Mouse (Mus musculus) limb, embryonic 14.5 days (tissue): ENCODE data around the gene Bnip2. TPM values are rescaled to one million over a fixed set of nuclear protein-coding genes. Genes with fewer than 3 reads are reported as not detected.

ENCODE experiments used
- ATAC-seq: fragments of 200-750 bp; cut with Nextera tagmentation; 2 replicates; pipeline ENCODE4 v1.8.0; 2017; ENCODE audit warnings: low read depth, moderate number of reproducible peaks, moderate TSS enrichment; ENCODE audit not compliant: low FRiP score
- DNase-seq: peaks from one replicate; pipeline ENCODE4 v3.0.0-alpha.2; 2015; ENCODE audit warnings: low spot score
- H3K27ac ChIP-seq: fragments of 300-500 bp; sonication (generic); replicated peaks from 2 replicates; pipeline ENCODE4 v1.5.1; 2014; ENCODE audit warnings: low read depth, mild to moderate bottlenecking, low read length, moderate library complexity, mixed read lengths
- H3K27me3 ChIP-seq: fragments of 300-500 bp; sonication (generic); 2 replicates; pipeline ENCODE4 v1.6.1; 2014; ENCODE audit warnings: low read length, mixed read lengths; ENCODE audit not compliant: control insufficient read depth, insufficient read depth
- H3K36me3 ChIP-seq: fragments of 300-500 bp; sonication (generic); 2 replicates; pipeline ENCODE4 v1.6.1; 2014; ENCODE audit warnings: mild to moderate bottlenecking, low read length, moderate library complexity, mixed read lengths; ENCODE audit not compliant: control insufficient read depth, insufficient read depth
- H3K4me1 ChIP-seq: fragments of 300-500 bp; sonication (generic); 2 replicates; pipeline ENCODE4 v1.6.1; 2014; ENCODE audit warnings: antibody characterized with exemption, low read length, mixed read lengths; ENCODE audit not compliant: control insufficient read depth, insufficient read depth
- H3K4me2 ChIP-seq: fragments of 300-500 bp; sonication (generic); replicated peaks from 2 replicates; pipeline ENCODE4 v1.6.1; 2014; ENCODE audit warnings: low read depth, mild to moderate bottlenecking, low read length, moderate library complexity; ENCODE audit not compliant: severe bottlenecking
- H3K4me3 ChIP-seq: fragments of 300-500 bp; sonication (generic); replicated peaks from 2 replicates; pipeline ENCODE4 v1.5.1; 2014; ENCODE audit warnings: low read length
- H3K9ac ChIP-seq: fragments of 300-500 bp; sonication (generic); 2 replicates; pipeline ENCODE4 v1.6.1; 2014; ENCODE audit warnings: mild to moderate bottlenecking, low read depth, low read length, moderate library complexity; ENCODE audit not compliant: severe bottlenecking
- H3K9me3 ChIP-seq: fragments of 300-500 bp; sonication (generic); 2 replicates; pipeline ENCODE4 v1.6.1; 2016; ENCODE audit warnings: low read length; ENCODE audit not compliant: control insufficient read depth
- POLR2A ChIP-seq: fragments of 200-500 bp; IDR thresholded peaks from 2 replicates; pipeline ENCODE4 v1.8.0; 2012; ENCODE audit warnings: inconsistent platforms, mild to moderate bottlenecking, moderate library complexity, borderline replicate concordance; ENCODE audit not compliant: insufficient read depth, insufficient read length; ENCODE audit errors: extremely low read depth
- WGBS: fragments of 180-500 bp; shearing (Covaris S2); extraction: QIAGEN DNeasy Blood & Tissue Kit; methylation state at CpG from one replicate; pipeline ENCODE4 v1.1.7; 2014; 5-methylcytosine and 5-hydroxymethylcytosine counted together
- polyA plus RNA-seq, 2 experiments: library from polyadenylated mRNA; depleted of rRNA in 1 of 2; stranded (reverse) in 1 of 2; unstranded in 1 of 2; fragments of >200 nt; fragmentation: Nextera tagmentation in 1 of 2; extraction: Ambion mirVana in 1 of 2; gene quantifications; 2 replicates each; pipeline versions ENCODE4 v1.2.1 to v1.2.3; 2012 to 2014

Gene Bnip2
- polyA plus RNA-seq, 2 experiments = 83.8 to 118 TPM

DNA sequence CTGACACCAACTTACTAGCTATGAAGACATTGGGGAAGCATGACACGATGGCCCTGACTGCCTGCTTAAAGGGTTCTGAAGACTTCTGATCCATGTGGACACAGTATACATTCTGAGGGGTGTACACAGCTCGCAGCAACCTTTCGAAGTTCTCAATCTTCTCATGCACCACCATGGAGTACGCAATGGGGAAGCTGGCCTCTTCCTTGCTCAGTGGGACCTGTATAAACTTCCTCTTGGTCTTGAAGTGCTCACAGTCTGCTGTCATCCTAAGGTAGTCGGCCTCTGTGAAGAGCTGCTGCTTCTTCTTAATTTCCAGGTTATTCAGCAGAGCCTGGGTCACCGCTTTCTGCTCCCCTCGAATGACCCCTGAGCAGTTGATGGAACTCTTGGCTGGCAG, 45.4 kb downstream of the Bnip2 start:
- WGBS = 91% methylated on average over 7 of the region's 7 CpGs
- TF ChIP-seq POLR2A = no peak
- Histone ChIP-seq H3K4me1 (no peaks in the 10 kb centered on the region), H3K9me3 (no peaks in the 10 kb centered on the region), H3K4me3 (no peak overlapping the region), H3K27ac (no peak overlapping the region), H3K27me3 (no peaks in the 10 kb centered on the region), H3K4me2 (no peak overlapping the region), H3K36me3 (no peaks in the 10 kb centered on the region), H3K9ac (no peak overlapping the region)
- no peak for DNase-seq
- no peak for ATAC-seq

DNA sequence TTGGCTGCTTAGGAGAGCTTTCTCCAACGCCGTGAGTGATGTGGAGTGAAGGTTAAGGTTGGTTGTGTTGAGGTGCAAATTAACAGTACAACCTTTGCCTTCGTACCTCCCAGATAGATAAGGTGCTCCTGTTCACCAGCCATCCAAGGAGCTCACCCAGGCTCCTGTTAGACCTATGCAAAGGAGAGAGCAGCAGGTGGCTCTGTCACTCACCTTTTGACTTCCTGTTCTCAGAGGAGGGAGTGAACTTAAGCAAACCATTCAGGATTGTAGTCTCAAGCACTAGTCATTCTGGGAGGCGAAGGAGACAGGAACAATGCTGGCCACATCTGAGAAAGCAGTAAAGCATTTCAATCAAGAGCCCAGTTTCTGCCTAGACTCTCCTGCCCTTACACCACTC, 47.4 kb downstream of the Bnip2 start:
- no peak for TF ChIP-seq POLR2A
- ATAC-seq = no peak
- 79% methylated on average over 4 of the region's 4 CpGs for WGBS
- H3K27me3 ChIP-seq = no peaks in the 10 kb centered on the region
- H3K36me3 ChIP-seq = no peaks in the 10 kb centered on the region
- no peak for DNase-seq
- no peak overlapping the region for H3K4me3 ChIP-seq
- no peak overlapping the region for H3K27ac ChIP-seq
- H3K9ac ChIP-seq = no peak overlapping the region
- H3K9me3 ChIP-seq = no peaks in the 10 kb centered on the region
- no peak overlapping the region for H3K4me2 ChIP-seq
- H3K4me1 ChIP-seq = no peaks in the 10 kb centered on the region

DNA sequence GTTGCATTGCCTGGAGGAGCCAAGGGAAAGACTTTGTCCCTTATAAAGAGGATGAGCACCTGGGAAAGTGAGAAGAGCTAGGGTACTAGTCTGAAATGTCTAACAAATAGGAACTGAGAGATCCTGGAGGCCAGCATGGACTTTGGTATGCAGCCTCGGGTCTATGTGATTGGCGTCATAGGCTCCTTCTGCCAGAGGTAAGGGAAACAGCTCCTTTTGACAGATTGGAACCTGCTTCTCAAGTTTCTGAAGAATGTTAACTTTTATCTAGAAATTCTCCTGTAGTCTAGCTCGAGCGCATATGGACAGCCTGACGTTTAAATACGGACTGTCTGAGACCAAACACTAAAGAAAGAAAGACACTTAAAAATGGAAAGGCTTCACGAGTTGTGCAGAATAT, 48.7 kb downstream of the Bnip2 start, which contains the start of gene Gcnt3:
Gene Gcnt3, minus strand, starts transcription at position 101 of the 400 bp plus-strand sequence.
- Histone ChIP-seq H3K27ac (no peak within 1 kb of the TSS), H3K9me3 (no peaks in the 10 kb centered on the region), H3K27me3 (no peaks in the 10 kb centered on the region), H3K4me3 (no peak within 1 kb of the TSS), H3K4me2 (no peak within 1 kb of the TSS), H3K36me3 (no peaks in the 10 kb centered on the region), H3K4me1 (no peaks in the 10 kb centered on the region), H3K9ac (no peak within 1 kb of the TSS)
- DNase-seq = no peak
- TF ChIP-seq POLR2A = no peak
- WGBS = 73% methylated on average over 7 of the region's 7 CpGs
- ATAC-seq = no peak

DNA sequence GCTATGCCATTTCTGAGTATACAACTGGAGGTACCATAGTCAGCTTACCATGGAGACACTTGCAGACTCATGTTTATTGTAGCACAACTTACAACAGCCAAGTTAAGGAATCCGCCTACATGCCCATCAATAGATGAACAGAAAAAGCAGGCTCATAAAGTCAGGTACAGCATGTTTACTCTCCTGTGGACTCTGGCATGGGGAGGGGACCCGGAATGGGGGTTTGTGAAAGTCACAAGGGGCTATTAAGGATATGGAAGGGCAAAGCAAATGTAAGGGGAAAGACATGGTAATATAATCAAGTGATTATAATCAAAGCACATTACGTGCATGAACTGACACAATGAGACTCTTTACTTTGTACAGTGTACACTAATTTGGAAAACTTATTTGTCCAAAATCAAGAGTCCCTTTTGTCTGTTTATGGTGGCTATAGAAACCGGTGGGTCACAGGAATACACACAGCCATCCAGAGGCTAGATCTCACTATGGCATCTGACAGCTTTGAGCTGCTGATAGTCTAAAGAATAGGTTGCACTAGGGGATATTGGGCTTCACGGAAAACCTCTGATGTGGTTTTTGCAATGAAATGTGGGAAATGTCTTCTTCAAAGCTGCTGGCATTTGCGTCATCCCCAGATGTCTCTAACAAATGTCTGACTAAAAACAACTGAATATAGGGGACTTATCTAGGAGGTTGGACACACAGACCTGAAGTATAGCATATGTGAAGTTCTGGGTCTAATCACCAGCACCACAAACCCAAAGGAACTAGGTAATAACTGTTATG, 50.5 kb downstream of the Bnip2 start:
- Histone ChIP-seq H3K9me3 (no peaks in the 10 kb centered on the region), H3K27me3 (no peaks in the 10 kb centered on the region), H3K27ac (no peak overlapping the region), H3K4me3 (no peak overlapping the region), H3K9ac (no peak overlapping the region), H3K4me2 (no peak overlapping the region), H3K36me3 (no peaks in the 10 kb centered on the region), H3K4me1 (no peaks in the 10 kb centered on the region)
- TF ChIP-seq POLR2A = no peak
- ATAC-seq = no peak
- WGBS = 82% methylated on average over 6 of the region's 6 CpGs
- DNase-seq = no peak

DNA sequence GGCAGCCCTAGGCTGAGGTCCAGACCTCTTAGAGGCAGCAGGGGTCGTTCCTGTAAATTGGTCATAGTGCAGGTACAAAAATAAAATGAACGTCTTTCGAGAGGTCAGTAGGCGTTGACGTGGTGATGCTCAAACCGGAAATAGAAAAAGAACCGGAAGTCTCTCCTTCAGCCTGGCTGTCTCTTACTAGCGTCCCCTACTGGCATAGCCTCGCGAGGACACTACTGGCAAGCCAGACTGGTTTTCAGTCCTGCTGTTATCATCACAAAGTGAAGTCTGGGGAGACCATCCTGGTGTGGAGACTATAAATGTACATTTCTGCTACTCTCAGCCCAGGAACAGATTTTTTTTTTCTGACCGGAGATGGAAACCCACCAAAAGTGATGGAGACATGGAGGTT, 51.3 kb downstream of the Bnip2 start:
- no peaks in the 10 kb centered on the region for H3K9me3 ChIP-seq
- no peak for TF ChIP-seq POLR2A
- no peak for ATAC-seq

DNA sequence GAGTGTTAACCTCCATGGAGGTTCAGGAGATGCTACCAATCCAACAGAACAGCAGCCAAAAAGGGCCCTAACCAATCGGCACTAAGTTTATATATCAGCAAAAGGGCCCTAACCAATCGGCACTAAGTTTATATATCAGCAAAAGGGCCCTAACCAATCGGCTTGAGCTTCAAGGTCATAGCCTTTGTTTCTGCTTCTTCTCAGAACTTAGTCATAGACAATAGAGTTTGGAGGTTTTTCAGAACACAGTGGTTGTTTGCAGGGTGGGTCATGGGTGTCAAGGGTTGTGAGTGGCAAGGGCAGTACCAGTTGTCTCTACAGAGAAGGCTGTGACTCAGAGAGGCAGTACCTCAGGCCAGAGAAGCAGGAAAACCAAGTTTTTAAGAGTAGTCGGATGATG, 52.9 kb downstream of the Bnip2 start:
- no peak for TF ChIP-seq POLR2A
- H3K4me2 ChIP-seq = no peak overlapping the region
- no peaks in the 10 kb centered on the region for H3K27me3 ChIP-seq
- no peak overlapping the region for H3K27ac ChIP-seq
- DNase-seq (no peak), ATAC-seq (no peak)
- H3K36me3 ChIP-seq = no peaks in the 10 kb centered on the region
- H3K4me3 ChIP-seq = no peak overlapping the region
- no peak overlapping the region for H3K9ac ChIP-seq
- WGBS = 92% methylated on average over 4 of the region's 4 CpGs
- H3K9me3 ChIP-seq = no peaks in the 10 kb centered on the region
- H3K4me1 ChIP-seq = no peaks in the 10 kb centered on the region

More for the DNA sequence above, 51.3 kb downstream of the Bnip2 start:
- DNase-seq = no peak
- Histone ChIP-seq H3K9ac (no peak overlapping the region), H3K27me3 (no peaks in the 10 kb centered on the region), H3K4me2 (no peak overlapping the region), H3K27ac (no peak overlapping the region), H3K4me1 (no peaks in the 10 kb centered on the region), H3K4me3 (no peak overlapping the region), H3K36me3 (no peaks in the 10 kb centered on the region)
- 83% methylated on average over 11 of the region's 11 CpGs for WGBS
